Mouse (Mus musculus) left cerebral cortex, postnatal 10 days (tissue): ENCODE data around the gene Kdm2b. TPM values are rescaled to one million over a fixed set of nuclear protein-coding genes. Genes with fewer than 3 reads are reported as not detected.

Experiments used
- DNase-seq, 2 experiments: peaks; one replicate each; pipeline ENCODE4 v3.0.0; 2021 to 2022; ENCODE audit warnings: low spot score in 2 of 2, mixed read lengths in 1 of 2; ENCODE audit errors: extremely low spot score in 1 of 2
- intact Hi-C: fragments of 180-260 bp; cut with DNase I; formaldehyde crosslinking; loops from one replicate; pipeline ENCODE4 v1.15.1; 2025
- total RNA-seq, 2 experiments: library from RNA; stranded (reverse); gene quantifications; 2 replicates each; pipeline ENCODE4 v1.2.3; 2021

Gene Kdm2b
- 10 to 100 TPM; 48.9 to 51.1 TPM for total RNA-seq

GRCm38 (mm10) chr5:122989551-122990330 lies at the start of gene Kdm2b:
Kdm2b (minus strand) TSS chr5:122989823.
- DNase-seq = peak in 1 of 2 experiments; percentile 42

GRCm38 (mm10) chr5:123039120-123039752 lies 49.6 kb upstream of the Kdm2b start:
- peak in 1 of 2 experiments; percentile 76 for DNase-seq
- intact Hi-C loops = no loop called here

More at GRCm38 (mm10) chr5:122989551-122990330, at the start of gene Kdm2b:
- intact Hi-C loops = no loop called here

GRCm38 (mm10) chr5:123038115-123038514 lies 48.5 kb upstream of the Kdm2b start:
- DNase-seq = no peak
- intact Hi-C loops = no loop called here

GRCm38 (mm10) chr5:123035564-123035963 lies 45.9 kb upstream of the Kdm2b start:
- intact Hi-C loops = no loop called here
- peak in 1 of 2 experiments; percentile 65 for DNase-seq

- intact Hi-C loops = no loop called here
- DNase-seq = no peak
Observed at GRCm38 (mm10) chr5:123035089-123035488, 45.5 kb upstream of the Kdm2b start.

GRCm38 (mm10) chr5:123033646-123034160 lies 44.1 kb upstream of the Kdm2b start:
- DNase-seq = no peak
- intact Hi-C loops = no loop called here

GRCm38 (mm10) chr5:123031312-123031711 lies 41.7 kb upstream of the Kdm2b start:
- DNase-seq = no peak
- intact Hi-C loops = no loop called here

GRCm38 (mm10) chr5:123029729-123030128 lies 40.1 kb upstream of the Kdm2b start:
- intact Hi-C loops = no loop called here
- DNase-seq = peak in 1 of 2 experiments; percentile 64

- intact Hi-C loops = no loop called here
- DNase-seq = no peak
Observed at GRCm38 (mm10) chr5:123027436-123027835, 37.8 kb upstream of the Kdm2b start.

GRCm38 (mm10) chr5:123026414-123026813 lies 36.8 kb upstream of the Kdm2b start:
- no peak for DNase-seq
- intact Hi-C loops = no loop called here

GRCm38 (mm10) chr5:123024965-123025573 lies 35.4 kb upstream of the Kdm2b start:
- intact Hi-C loops = no loop called here
- no peak for DNase-seq

- intact Hi-C loops = no loop called here
- DNase-seq = no peak
Observed at GRCm38 (mm10) chr5:123024312-123024711, 34.7 kb upstream of the Kdm2b start.

GRCm38 (mm10) chr5:123023049-123023448 lies 33.4 kb upstream of the Kdm2b start:
- DNase-seq = no peak
- intact Hi-C loops = no loop called here

- intact Hi-C loops = no loop called here
- DNase-seq = no peak
Observed at GRCm38 (mm10) chr5:123021438-123021837, 31.8 kb upstream of the Kdm2b start.

- intact Hi-C loops = no loop called here
- no peak for DNase-seq
Observed at GRCm38 (mm10) chr5:123020426-123020825, 30.8 kb upstream of the Kdm2b start.

- DNase-seq = peak in 1 of 2 experiments; percentile 41
- intact Hi-C loops = loop anchor here (5.0 kb wide), 1 partner anchor 92 kb away; no protein-coding TSS in a partner anchor
Observed at GRCm38 (mm10) chr5:123019336-123020016, 29.9 kb upstream of the Kdm2b start.

GRCm38 (mm10) chr5:123017504-123017903 lies 27.9 kb upstream of the Kdm2b start:
- intact Hi-C loops = loop anchor here (5.0 kb wide), 1 partner anchor 90 kb away; no protein-coding TSS in a partner anchor
- no peak for DNase-seq

- no peak for DNase-seq
- intact Hi-C loops = loop anchor here (5.0 kb wide), 1 partner anchor 89 kb away; no protein-coding TSS in a partner anchor
Observed at GRCm38 (mm10) chr5:123015915-123016314, 26.3 kb upstream of the Kdm2b start.
